Mouse (Mus musculus) cerebellum, postnatal 14 days (tissue): Measurements from ENCODE around the gene Grtp1.

Experiments
- DNase-seq, 2 experiments: peaks; one replicate each; pipeline ENCODE4 v3.0.0; 2021; ENCODE audit warnings: mixed read lengths in 2 of 2

Grtp1 gene

DNA sequence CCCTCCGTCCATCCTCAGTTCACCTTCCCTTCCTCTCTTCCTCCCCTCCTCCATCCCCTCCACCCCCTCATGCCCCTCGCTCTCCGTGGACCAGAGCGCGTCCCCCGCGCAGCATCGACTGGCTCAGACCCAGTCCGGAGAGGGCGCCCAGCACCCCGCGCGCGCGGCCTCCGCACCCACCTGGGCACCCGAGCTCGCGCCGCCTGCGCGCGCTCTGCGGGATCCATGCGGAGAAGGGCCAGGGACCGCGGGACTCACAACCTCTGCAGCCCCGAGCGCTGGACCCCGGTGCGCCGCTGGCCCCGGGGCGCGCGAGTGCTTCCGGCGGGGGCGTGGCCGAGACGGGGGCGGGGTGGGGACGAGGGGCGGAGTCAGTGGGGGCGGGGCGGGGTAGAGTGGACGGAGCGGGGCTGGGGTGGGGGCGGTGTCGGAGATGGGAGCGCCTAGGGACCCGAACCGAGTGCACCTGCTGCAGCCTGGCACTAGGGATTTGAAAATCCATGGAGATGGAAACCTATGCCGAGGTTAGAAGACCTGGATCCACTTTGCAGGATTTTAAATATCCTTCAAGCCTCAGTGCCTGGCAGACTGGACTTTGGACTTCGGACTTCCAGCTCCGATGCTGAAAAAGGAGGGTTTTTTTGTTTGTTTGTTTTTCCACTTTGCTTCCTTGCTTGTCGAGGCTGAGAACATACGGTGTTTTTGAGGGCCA is at the start of gene Grtp1:
TSS of gene Grtp1 (minus strand) at position 320 of the 712 bp plus-strand sequence.
- peak; percentile 53 to 73 for DNase-seq

DNA sequence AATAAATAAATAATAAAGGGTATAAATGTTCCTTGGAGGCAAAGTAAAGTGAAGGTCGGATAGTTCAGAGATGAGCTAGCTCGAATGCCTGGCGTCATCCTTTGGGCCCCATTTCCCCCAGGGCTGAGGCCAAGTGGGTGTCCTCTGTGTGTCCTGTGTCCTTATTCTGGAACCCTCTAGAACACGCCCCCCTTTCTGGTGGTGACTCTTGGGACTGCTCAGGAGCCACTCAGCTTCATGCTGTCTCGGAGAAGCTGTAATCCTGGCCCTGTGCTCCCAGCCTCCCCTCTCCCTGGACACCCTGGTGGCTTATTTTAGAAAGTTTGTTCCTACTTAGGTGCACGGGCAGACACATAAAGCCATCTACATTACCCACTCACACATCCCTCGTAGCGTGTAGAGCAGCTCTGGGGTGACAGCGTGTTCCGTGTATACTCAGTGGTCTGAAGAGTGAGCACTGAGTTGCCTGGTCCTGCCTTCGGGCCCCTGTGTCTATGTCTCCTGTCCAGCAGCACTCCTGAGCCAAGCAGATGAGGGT is 44.0 kb upstream of the Grtp1 start:
- no peak for DNase-seq

- no peak for DNase-seq
Observed at GRCm38 (mm10) chr8:13242985-13243870, 42.8 kb upstream of the Grtp1 start.

DNA sequence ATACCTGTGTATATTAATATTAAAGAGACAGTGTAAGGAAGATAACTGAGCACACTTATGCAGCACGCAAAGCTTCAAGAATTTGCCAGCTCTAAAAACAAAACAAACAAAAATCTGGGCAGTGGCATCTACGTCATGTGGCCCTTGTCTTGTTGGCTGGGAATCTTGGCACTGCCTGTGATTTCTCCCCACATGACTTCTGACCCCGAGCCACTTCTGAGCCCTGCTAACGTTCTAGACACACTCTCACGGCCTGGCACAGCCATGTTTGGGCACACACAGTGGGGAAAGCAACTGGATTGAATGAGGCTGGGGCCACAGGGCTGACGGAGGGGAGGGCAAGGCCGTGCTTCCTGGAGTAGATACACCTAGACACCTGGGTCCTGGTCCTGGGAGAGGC is 40.3 kb upstream of the Grtp1 start:
- no peak for DNase-seq

GRCm38 (mm10) chr8:13240055-13240454 is 39.6 kb upstream of the Grtp1 start:
- no peak for DNase-seq

- DNase-seq: no peak
Observed at GRCm38 (mm10) chr8:13234803-13235202, 34.4 kb upstream of the Grtp1 start.

DNA sequence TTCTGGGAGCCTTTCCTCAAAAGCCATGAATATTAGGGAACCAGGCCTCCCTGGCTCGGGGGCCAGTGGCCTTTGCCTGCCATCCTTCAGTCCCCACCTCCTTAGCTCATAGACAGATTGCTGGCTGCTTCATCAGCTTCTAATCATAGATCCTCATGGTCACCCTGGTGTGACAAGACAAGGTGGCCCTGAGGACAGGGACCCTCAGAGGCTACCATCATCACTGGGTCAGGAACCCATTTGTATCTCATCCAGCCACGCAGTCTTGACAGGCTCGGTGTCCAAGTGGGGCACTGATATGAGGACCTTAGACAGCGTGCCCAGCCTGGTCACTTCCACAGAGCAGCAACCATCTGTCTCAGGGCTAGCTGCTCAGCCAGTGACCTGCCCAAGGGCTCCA is 30.1 kb upstream of the Grtp1 start:
- DNase-seq: no peak

GRCm38 (mm10) chr8:13229802-13230201 is 29.4 kb upstream of the Grtp1 start:
- DNase-seq: no peak

- no peak for DNase-seq
Observed at GRCm38 (mm10) chr8:13228923-13229610, 28.6 kb upstream of the Grtp1 start.

DNA sequence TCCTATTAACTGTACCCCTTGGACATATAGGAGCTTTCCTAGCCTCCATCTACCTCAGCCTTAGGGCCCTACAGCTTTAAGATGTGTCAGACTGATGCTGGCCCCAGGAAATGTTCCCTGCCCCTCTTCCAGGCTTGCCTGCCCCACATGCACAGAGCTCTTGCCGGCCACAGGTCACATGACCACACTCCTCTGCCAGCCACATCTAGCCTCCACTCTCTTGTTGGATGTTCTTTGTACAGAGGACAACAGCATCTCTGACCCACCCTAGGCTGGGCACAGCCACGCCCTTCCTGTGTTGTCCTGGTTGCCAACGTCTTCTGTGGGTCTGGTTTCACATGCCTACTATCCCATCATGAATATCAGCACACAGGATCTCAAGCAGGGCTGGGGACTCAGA is 26.8 kb upstream of the Grtp1 start:
- DNase-seq: no peak

DNA sequence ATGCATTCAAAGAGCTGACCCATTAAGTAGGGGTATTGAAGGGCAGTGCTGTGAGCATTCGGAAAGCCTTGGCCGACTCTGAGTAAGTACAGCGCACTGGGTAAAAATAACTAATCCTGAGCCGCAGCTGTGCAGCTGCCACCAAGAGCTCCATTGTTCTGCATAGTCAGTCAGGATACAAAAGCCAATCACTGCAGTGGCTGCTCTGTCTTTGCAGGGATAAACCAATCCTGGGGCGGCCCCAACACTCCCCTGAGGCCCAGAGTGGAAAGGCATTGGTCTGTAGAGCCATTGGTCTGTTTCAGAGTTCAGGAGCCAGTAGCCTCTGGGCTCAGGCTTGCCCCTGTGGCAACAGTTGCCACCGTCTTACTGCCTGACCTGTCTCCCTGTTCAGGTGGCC is 25.9 kb upstream of the Grtp1 start:
- no peak for DNase-seq

DNA sequence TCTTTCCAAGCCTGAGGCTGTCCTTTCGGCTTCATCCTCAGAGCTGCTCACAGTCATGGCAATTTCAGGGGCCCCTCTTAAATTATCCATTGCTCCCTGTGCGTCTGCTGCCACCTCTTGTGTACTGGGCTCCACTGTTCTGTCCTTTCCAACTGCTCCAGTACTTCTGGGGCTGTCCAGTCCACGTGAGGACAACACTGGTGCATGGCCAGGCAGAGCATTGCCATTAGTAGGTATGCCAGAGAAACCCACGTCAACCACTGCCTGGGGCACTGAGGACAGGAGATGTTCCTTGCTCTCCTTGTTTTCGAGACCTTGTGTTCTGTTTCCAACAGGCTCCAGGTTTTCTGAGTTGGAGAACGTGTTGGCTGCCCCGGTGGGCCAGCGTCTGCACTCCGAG is 24.0 kb upstream of the Grtp1 start:
- no peak for DNase-seq

- no peak for DNase-seq
Observed at GRCm38 (mm10) chr8:13218441-13218840, 18.0 kb upstream of the Grtp1 start.

DNA sequence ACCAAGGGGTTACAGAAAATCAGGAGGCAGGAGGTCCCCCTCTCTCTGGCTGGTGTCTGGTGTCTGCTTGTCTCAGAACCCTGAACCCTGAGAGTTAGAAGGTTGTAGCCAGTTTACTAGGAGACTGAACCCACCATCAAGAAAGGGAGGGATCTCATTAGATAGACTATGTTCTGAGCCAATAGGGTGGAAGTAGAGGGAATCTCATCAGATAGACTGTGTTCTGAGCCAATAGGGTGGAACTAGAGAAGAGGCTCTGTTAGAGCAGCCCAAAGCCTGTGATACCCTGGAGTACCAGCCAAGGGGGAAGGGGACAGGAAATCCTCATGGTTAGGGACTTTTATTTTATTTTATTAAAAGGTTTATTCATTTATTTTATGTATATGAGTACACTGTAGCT is 17.6 kb upstream of the Grtp1 start:
- DNase-seq: no peak

- no peak for DNase-seq
Observed at GRCm38 (mm10) chr8:13217093-13217492, 16.7 kb upstream of the Grtp1 start.

DNA sequence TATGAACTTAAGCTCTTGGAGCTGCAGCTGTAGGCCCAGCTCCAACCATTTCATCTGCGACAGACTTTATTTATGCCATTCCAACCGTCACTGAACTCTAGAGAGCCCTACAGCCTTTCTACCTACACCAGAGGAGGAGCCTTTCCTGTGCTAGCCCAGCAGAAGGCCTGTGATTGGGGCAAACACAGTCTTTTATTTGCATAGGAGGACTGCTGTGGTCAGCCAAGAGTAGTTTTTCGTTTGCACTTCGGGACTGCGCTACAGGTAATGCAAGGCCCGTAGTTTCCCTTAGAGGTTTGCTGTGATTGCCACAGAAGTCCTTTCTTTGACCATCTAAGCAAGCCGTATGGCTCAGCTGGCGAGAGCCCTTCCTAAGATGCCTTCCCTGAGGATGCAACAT is 16.0 kb upstream of the Grtp1 start:
- DNase-seq: no peak

DNA sequence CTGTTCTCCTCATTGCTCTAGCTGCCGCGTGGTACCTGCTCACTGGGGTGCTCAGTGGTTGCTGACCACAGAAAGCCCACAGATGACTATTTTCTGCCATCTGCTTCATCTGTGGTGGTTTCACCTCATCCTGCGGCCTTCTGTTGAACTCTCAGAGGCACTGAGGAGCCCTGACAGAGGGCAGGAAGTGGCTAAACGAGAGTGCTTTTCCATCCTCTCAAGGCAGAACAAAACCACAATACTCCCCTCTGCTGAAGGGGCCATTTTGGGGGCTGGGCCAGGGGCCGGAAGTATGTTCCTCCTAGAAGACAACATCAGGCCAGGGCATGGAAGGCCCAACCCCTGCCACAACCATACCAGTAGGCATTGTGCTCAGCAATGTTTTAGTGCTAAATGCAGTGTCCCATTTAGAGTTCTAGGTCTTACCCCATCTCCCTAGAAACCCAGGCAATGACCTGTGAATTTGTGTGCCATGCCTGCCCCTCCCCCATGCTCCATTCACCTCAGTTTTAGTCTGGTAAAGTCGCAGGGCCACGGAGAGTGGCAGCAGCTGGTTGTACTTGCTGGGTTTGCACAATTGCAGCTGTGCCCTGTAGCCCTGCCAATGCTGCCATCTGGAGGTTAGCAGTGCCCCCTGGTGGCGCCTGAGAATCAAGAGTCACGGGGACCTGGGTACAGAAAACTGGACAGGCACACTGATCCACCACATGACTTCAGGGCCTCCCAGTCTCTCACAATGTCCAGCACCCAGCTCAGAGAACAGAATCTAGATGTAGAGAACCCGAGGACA is 13.3 kb upstream of the Grtp1 start:
- peak; percentile 81 to 91 for DNase-seq

DNA sequence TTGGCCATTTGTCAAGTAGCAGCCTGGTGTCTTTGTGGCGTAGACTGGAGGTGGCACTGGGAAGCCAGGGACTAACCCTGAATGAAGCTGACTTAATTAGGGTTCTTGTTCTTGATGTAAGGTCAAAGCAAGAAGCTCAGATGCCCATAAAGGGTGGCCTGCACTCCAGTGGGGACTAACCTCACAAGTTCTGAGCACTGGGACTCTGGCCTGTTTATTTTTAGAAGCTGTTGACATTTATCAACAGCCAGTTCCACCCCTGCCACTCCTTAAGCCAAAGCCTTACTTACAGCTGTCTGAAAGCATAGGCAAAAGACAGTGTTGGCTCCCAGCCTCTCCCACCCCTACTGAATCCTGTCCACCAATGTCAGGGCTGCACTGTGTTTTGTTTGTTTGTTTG is 9.3 kb upstream of the Grtp1 start:
- DNase-seq: no peak

- no peak for DNase-seq
Observed at GRCm38 (mm10) chr8:13208627-13209355, 8.4 kb upstream of the Grtp1 start.

DNA sequence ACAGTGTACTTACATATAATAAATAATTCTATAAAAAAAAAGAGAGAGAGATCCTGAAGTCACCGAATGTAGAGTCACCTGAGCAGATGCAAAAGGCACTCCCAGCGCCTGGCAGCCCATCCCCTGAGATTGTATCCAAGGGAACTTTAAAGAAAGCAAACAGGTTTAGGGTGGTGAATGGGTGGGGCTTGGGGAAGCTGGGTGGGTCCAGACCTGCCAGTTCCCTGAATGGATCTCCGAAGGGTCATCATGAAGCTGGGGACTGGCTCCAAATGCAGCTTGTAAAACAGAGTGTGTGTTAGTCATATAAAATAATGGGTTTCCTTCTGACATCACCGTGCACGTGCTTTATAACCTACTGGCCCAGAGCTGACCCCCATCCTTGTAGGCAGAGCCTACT is 5.9 kb upstream of the Grtp1 start:
- no peak for DNase-seq

- DNase-seq: no peak
Observed at GRCm38 (mm10) chr8:13205311-13205710, 4.9 kb upstream of the Grtp1 start.
